Mouse (Mus musculus) intestine, embryonic 15.5 days (tissue): ENCODE results near the gene Slc35b1. TPM values are rescaled to one million over a fixed set of nuclear protein-coding genes. Genes with fewer than 3 reads are reported as not detected.

Experiments
- ATAC-seq: fragments of 200-750 bp; cut with Nextera tagmentation; 2 replicates; pipeline ENCODE4 v1.8.0; 2017; ENCODE audit warnings: moderate TSS enrichment, moderate library complexity
- H3K27ac ChIP-seq: fragments of 300-500 bp; sonication (generic); 2 replicates; pipeline ENCODE4 v1.5.1; 2015; ENCODE audit warnings: mild to moderate bottlenecking, inconsistent platforms
- H3K27me3 ChIP-seq: fragments of 300-500 bp; sonication (generic); replicated peaks from 2 replicates; pipeline ENCODE4 v1.6.1; 2015; ENCODE audit warnings: inconsistent platforms
- H3K36me3 ChIP-seq: fragments of 300-500 bp; sonication (generic); 2 replicates; pipeline ENCODE4 v1.6.1; 2015; ENCODE audit warnings: inconsistent platforms
- H3K4me1 ChIP-seq: fragments of 300-500 bp; sonication (generic); replicated peaks from 2 replicates; pipeline ENCODE4 v1.6.1; 2015; ENCODE audit warnings: inconsistent platforms
- H3K4me2 ChIP-seq: fragments of 300-500 bp; sonication (generic); replicated peaks from 2 replicates; pipeline ENCODE4 v1.6.1; 2015; ENCODE audit warnings: mild to moderate bottlenecking, inconsistent platforms
- H3K4me3 ChIP-seq: fragments of 300-500 bp; sonication (generic); replicated peaks from 2 replicates; pipeline ENCODE4 v1.5.1; 2015; ENCODE audit warnings: inconsistent platforms
- H3K9ac ChIP-seq: fragments of 300-500 bp; sonication (generic); 2 replicates; pipeline ENCODE4 v1.6.1; 2015; ENCODE audit warnings: inconsistent platforms
- H3K9me3 ChIP-seq: fragments of 300-500 bp; sonication (generic); 2 replicates; pipeline ENCODE4 v1.6.1; 2016; ENCODE audit warnings: inconsistent platforms
- WGBS: fragments of 180-500 bp; shearing (Covaris S2); methylation state at CpG from one replicate; pipeline ENCODE4 v1.1.7; 2015; 5-methylcytosine and 5-hydroxymethylcytosine counted together
- polyA plus RNA-seq: library from polyadenylated mRNA; unstranded; fragments of >200 nt; fragmentation: Nextera tagmentation; extraction: Ambion mirVana; gene quantifications from 2 replicates; pipeline ENCODE4 v1.2.1, GENCODE M21; 2015

Slc35b1 gene
- polyA plus RNA-seq, 1 experiment from 2014 or later, result 103 TPM

GRCm38 (mm10) chr11:95389006-95389405 is 4.5 kb downstream of the Slc35b1 start:
- Histone ChIP-seq H3K27ac (no peak overlapping the region), H3K4me2 (no peak overlapping the region), H3K36me3 (peaks cover 17% of the 10 kb centered on the region), H3K9me3 (no peaks in the 10 kb centered on the region), H3K4me1 (peaks cover 4% of the 10 kb centered on the region; the same call in 1 of the 2 replicates), H3K9ac (no peak overlapping the region), H3K4me3 (no peak overlapping the region), H3K27me3 (no peaks in the 10 kb centered on the region)
- ATAC-seq, result no peak
- WGBS, result 78% methylated on average over 3 of the region's 3 CpGs

- no peaks in the 10 kb centered on the region for H3K27me3 ChIP-seq
- H3K4me2 ChIP-seq, result no peak overlapping the region
- peaks cover 17% of the 10 kb centered on the region for H3K36me3 ChIP-seq
- no peaks in the 10 kb centered on the region for H3K9me3 ChIP-seq
- WGBS, result 86% methylated on average over 6 of the region's 6 CpGs
- peaks cover 3% of the 10 kb centered on the region; the same call in 1 of the 2 replicates for H3K4me1 ChIP-seq
- H3K4me3 ChIP-seq, result no peak overlapping the region
- ATAC-seq, result no peak
- H3K9ac ChIP-seq, result no peak overlapping the region
- no peak overlapping the region for H3K27ac ChIP-seq
These were observed 5.9 kb downstream of the Slc35b1 start for GRCm38 (mm10) chr11:95390420-95390819.

GRCm38 (mm10) chr11:95391201-95391600 is 6.7 kb downstream of the Slc35b1 start:
- H3K27ac ChIP-seq, result no peak overlapping the region
- no peaks in the 10 kb centered on the region for H3K9me3 ChIP-seq
- H3K4me2 ChIP-seq, result no peak overlapping the region
- H3K9ac ChIP-seq, result no peak overlapping the region
- H3K4me3 ChIP-seq, result no peak overlapping the region
- H3K4me1 ChIP-seq, result no peaks in the 10 kb centered on the region; the same call in 1 of the 2 replicates
- ATAC-seq, result no peak
- H3K27me3 ChIP-seq, result no peaks in the 10 kb centered on the region
- 78% methylated on average over 4 of the region's 4 CpGs for WGBS
- peaks cover 17% of the 10 kb centered on the region for H3K36me3 ChIP-seq

- WGBS, result 72% methylated on average over 5 of the region's 5 CpGs
- H3K4me2 ChIP-seq, result no peak overlapping the region
- H3K4me3 ChIP-seq, result no peak overlapping the region
- no peaks in the 10 kb centered on the region for H3K27me3 ChIP-seq
- H3K27ac ChIP-seq, result no peak overlapping the region
- peaks cover 14% of the 10 kb centered on the region for H3K36me3 ChIP-seq
- no peaks in the 10 kb centered on the region for H3K9me3 ChIP-seq
- no peak overlapping the region for H3K9ac ChIP-seq
- ATAC-seq, result no peak
- no peaks in the 10 kb centered on the region for H3K4me1 ChIP-seq
These were observed 7.3 kb downstream of the Slc35b1 start for GRCm38 (mm10) chr11:95391743-95392142.

GRCm38 (mm10) chr11:95392223-95392667 is 7.8 kb downstream of the Slc35b1 start:
- Histone ChIP-seq H3K4me1 (no peaks in the 10 kb centered on the region), H3K27me3 (no peaks in the 10 kb centered on the region), H3K27ac (no peak overlapping the region), H3K9ac (no peak overlapping the region), H3K36me3 (peaks cover 10% of the 10 kb centered on the region), H3K9me3 (no peaks in the 10 kb centered on the region), H3K4me3 (no peak overlapping the region), H3K4me2 (no peak overlapping the region)
- WGBS, result 58% methylated on average over 7 of the region's 7 CpGs
- ATAC-seq, result no peak

- Histone ChIP-seq H3K4me2 (no peak overlapping the region), H3K4me1 (no peaks in the 10 kb centered on the region), H3K9me3 (no peaks in the 10 kb centered on the region), H3K27ac (no peak overlapping the region), H3K4me3 (no peak overlapping the region), H3K27me3 (no peaks in the 10 kb centered on the region), H3K36me3 (peaks cover 5% of the 10 kb centered on the region), H3K9ac (no peak overlapping the region)
- ATAC-seq, result no peak
- WGBS, result 73% methylated on average over 11 of the region's 11 CpGs
These were observed 8.4 kb downstream of the Slc35b1 start for GRCm38 (mm10) chr11:95392708-95393499.

GRCm38 (mm10) chr11:95393500-95393816 is 9.0 kb downstream of the Slc35b1 start:
- Histone ChIP-seq H3K4me2 (no peak overlapping the region), H3K4me1 (no peaks in the 10 kb centered on the region), H3K27me3 (no peaks in the 10 kb centered on the region), H3K9me3 (no peaks in the 10 kb centered on the region), H3K4me3 (no peak overlapping the region), H3K27ac (no peak overlapping the region), H3K36me3 (peaks cover 3% of the 10 kb centered on the region), H3K9ac (no peak overlapping the region)
- no peak for ATAC-seq
- WGBS, result 32% methylated on average over 5 of the region's 5 CpGs

GRCm38 (mm10) chr11:95394112-95394511 is 9.6 kb downstream of the Slc35b1 start:
- H3K36me3 ChIP-seq, result no peaks in the 10 kb centered on the region; the same call in 1 of the 2 replicates
- no peak overlapping the region for H3K27ac ChIP-seq
- H3K9me3 ChIP-seq, result no peaks in the 10 kb centered on the region
- H3K9ac ChIP-seq, result no peak overlapping the region
- H3K4me2 ChIP-seq, result no peak overlapping the region
- no peak overlapping the region for H3K4me3 ChIP-seq
- no peaks in the 10 kb centered on the region for H3K4me1 ChIP-seq
- no peak for ATAC-seq
- WGBS, result 45% methylated on average over 5 of the region's 5 CpGs
- no peaks in the 10 kb centered on the region for H3K27me3 ChIP-seq

- Histone ChIP-seq H3K9ac (no peak overlapping the region), H3K27me3 (peaks cover 5% of the 10 kb centered on the region; the same call in 1 of the 2 replicates), H3K4me3 (no peak overlapping the region), H3K4me2 (no peak overlapping the region), H3K9me3 (no peaks in the 10 kb centered on the region), H3K27ac (no peak overlapping the region), H3K4me1 (no peaks in the 10 kb centered on the region), H3K36me3 (no peaks in the 10 kb centered on the region)
- ATAC-seq, result no peak
- WGBS, result 50% methylated on average over 1 of the region's 1 CpGs
These were observed 12.1 kb downstream of the Slc35b1 start for GRCm38 (mm10) chr11:95396548-95396947.

GRCm38 (mm10) chr11:95397843-95398835 is 13.6 kb downstream of the Slc35b1 start:
- peaks cover 5% of the 10 kb centered on the region; the same call in 1 of the 2 replicates for H3K27me3 ChIP-seq
- ATAC-seq, result no peak
- no peak overlapping the region for H3K4me3 ChIP-seq
- H3K9ac ChIP-seq, result no peak overlapping the region
- H3K9me3 ChIP-seq, result no peaks in the 10 kb centered on the region
- 52% methylated on average over 14 of the region's 14 CpGs for WGBS
- no peaks in the 10 kb centered on the region for H3K36me3 ChIP-seq
- peak overlapping the region; percentile 27; the same call in 1 of the 2 replicates for H3K4me2 ChIP-seq
- no peaks in the 10 kb centered on the region for H3K4me1 ChIP-seq
- no peak overlapping the region for H3K27ac ChIP-seq

GRCm38 (mm10) chr11:95399520-95400020 is 15.1 kb downstream of the Slc35b1 start:
- Histone ChIP-seq H3K9me3 (no peaks in the 10 kb centered on the region), H3K9ac (no peak overlapping the region), H3K4me1 (no peaks in the 10 kb centered on the region; the same call in 1 of the 2 replicates), H3K27me3 (peaks cover 5% of the 10 kb centered on the region; the same call in 1 of the 2 replicates), H3K36me3 (no peaks in the 10 kb centered on the region), H3K4me2 (no peak overlapping the region), H3K4me3 (no peak overlapping the region), H3K27ac (no peak overlapping the region)
- 66% methylated on average over 13 of the region's 13 CpGs for WGBS
- ATAC-seq, result no peak

- no peak overlapping the region for H3K27ac ChIP-seq
- H3K4me2 ChIP-seq, result no peak overlapping the region
- 85% methylated on average over 5 of the region's 5 CpGs for WGBS
These were observed 17.1 kb downstream of the Slc35b1 start for GRCm38 (mm10) chr11:95401568-95401967.

More at GRCm38 (mm10) chr11:95401568-95401967, 17.1 kb downstream of the Slc35b1 start:
- no peak overlapping the region for H3K9ac ChIP-seq
- no peak for ATAC-seq
- H3K9me3 ChIP-seq, result no peaks in the 10 kb centered on the region
- H3K4me3 ChIP-seq, result no peak overlapping the region
- H3K27me3 ChIP-seq, result peaks cover 5% of the 10 kb centered on the region; the same call in 1 of the 2 replicates
- no peaks in the 10 kb centered on the region for H3K36me3 ChIP-seq
- H3K4me1 ChIP-seq, result no peaks in the 10 kb centered on the region; the same call in 1 of the 2 replicates
